Mouse (Mus musculus) forebrain, embryonic 15.5 days (tissue): ENCODE data around the gene Slc32a1. TPM values are rescaled to one million over a fixed set of nuclear protein-coding genes. Genes with fewer than 3 reads are reported as not detected.

Experiments
- ATAC-seq: fragments of 200-750 bp; cut with Nextera tagmentation; replicated peaks from 2 replicates; pipeline ENCODE4 v1.8.0; 2017; ENCODE audit warnings: mild to moderate bottlenecking, moderate TSS enrichment, moderate library complexity
- H3K27ac ChIP-seq: fragments of 300-500 bp; sonication (generic); replicated peaks from 2 replicates; pipeline ENCODE4 v1.5.1; 2015; ENCODE audit warnings: mild to moderate bottlenecking, inconsistent platforms
- H3K27me3 ChIP-seq: fragments of 300-500 bp; sonication (generic); 2 replicates; pipeline ENCODE4 v1.6.1; 2015; ENCODE audit warnings: inconsistent platforms
- H3K36me3 ChIP-seq: fragments of 300-500 bp; sonication (generic); 2 replicates; pipeline ENCODE4 v1.6.1; 2015; ENCODE audit warnings: mild to moderate bottlenecking, inconsistent platforms
- H3K4me1 ChIP-seq: fragments of 300-500 bp; sonication (generic); 2 replicates; pipeline ENCODE4 v1.6.1; 2015; ENCODE audit warnings: inconsistent platforms
- H3K4me2 ChIP-seq: fragments of 300-500 bp; sonication (generic); replicated peaks from 2 replicates; pipeline ENCODE4 v1.6.1; 2015; ENCODE audit warnings: mild to moderate bottlenecking, inconsistent platforms
- H3K4me3 ChIP-seq: fragments of 300-500 bp; sonication (generic); 2 replicates; pipeline ENCODE4 v1.5.1; 2015; ENCODE audit warnings: mild to moderate bottlenecking, inconsistent platforms
- H3K9ac ChIP-seq: fragments of 300-500 bp; sonication (generic); replicated peaks from 2 replicates; pipeline ENCODE4 v1.6.1; 2015; ENCODE audit warnings: mild to moderate bottlenecking, inconsistent platforms
- H3K9me3 ChIP-seq: fragments of 300-500 bp; sonication (generic); 2 replicates; pipeline ENCODE4 v1.6.1; 2016; ENCODE audit warnings: inconsistent platforms
- WGBS: fragments of 180-500 bp; shearing (Covaris S2); methylation state at CpG from one replicate; pipeline ENCODE4 v1.1.7; 2015; ENCODE audit warnings: mixed read lengths; 5-methylcytosine and 5-hydroxymethylcytosine counted together
- microRNA counts: library from miRNA; unstranded; fragments of <30 nt; microRNA quantifications from one replicate; lab custom pipeline; 2016
- microRNA-seq: library from miRNA; unstranded; fragments of <30 nt; microRNA quantifications from one replicate; pipeline ENCODE4, GENCODE M21; 2016
- polyA plus RNA-seq: library from polyadenylated mRNA; unstranded; fragments of >200 nt; fragmentation: Nextera tagmentation; extraction: Ambion mirVana; gene quantifications from 2 replicates; pipeline ENCODE4 v1.2.1, GENCODE M21; 2015

Slc32a1 gene
- polyA plus RNA-seq, 1 experiment from 2014 or later = 7.1 TPM

DNA sequence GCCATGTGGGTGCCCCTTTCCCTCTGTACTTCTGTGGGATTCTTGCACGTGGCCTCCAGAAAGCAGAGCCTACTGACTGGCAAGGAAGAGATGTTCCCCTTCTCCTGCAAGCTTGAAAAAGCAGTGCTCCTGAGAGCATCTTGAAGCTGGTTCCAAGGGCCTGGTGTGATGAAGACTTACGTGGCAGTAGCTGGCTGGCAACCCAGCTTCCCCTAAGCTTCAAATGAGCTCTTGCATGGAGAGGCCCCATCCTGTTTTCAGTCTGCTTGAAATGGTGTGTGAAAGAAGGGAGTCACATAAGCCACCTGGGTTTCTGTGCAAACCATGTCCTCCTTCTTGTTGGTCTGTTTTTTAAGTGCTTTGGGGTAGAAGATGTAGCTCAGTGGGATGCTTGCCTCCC, 32.0 kb downstream of the Slc32a1 start:
- Histone ChIP-seq H3K4me1 (no peaks in the 10 kb centered on the region), H3K9ac (no peak overlapping the region), H3K27me3 (no peaks in the 10 kb centered on the region), H3K27ac (no peak overlapping the region), H3K4me2 (no peak overlapping the region), H3K4me3 (no peak overlapping the region), H3K36me3 (peaks cover 27% of the 10 kb centered on the region), H3K9me3 (no peaks in the 10 kb centered on the region)
- no peak for ATAC-seq
- 89% methylated on average over 2 of the region's 2 CpGs for WGBS

DNA sequence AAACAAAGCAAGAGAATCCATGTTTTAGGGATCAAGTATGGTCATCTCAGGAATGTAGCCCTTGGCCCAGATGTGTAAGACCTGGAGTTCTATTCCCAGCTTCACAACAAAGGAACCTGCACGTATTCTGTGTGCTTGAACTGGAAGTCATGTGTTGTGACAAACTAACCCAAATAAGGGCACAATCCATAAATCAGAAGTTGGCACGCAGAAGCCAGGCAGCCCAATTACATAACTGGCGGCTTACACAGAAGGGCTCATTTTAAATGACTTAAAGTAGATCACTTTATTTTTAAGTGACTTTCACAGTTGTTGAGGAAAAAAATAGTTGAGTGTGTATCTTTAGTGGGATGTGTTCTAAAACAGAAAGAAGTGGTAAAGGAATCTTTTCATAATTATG, 33.2 kb downstream of the Slc32a1 start:
- H3K36me3 ChIP-seq = peaks cover 18% of the 10 kb centered on the region
- no peak overlapping the region for H3K4me2 ChIP-seq
- H3K4me1 ChIP-seq = no peaks in the 10 kb centered on the region
- ATAC-seq = no peak
- 85% methylated on average over 3 of the region's 3 CpGs for WGBS
- H3K27me3 ChIP-seq = no peaks in the 10 kb centered on the region
- H3K9me3 ChIP-seq = no peaks in the 10 kb centered on the region
- H3K9ac ChIP-seq = no peak overlapping the region
- H3K4me3 ChIP-seq = no peak overlapping the region
- no peak overlapping the region for H3K27ac ChIP-seq

DNA sequence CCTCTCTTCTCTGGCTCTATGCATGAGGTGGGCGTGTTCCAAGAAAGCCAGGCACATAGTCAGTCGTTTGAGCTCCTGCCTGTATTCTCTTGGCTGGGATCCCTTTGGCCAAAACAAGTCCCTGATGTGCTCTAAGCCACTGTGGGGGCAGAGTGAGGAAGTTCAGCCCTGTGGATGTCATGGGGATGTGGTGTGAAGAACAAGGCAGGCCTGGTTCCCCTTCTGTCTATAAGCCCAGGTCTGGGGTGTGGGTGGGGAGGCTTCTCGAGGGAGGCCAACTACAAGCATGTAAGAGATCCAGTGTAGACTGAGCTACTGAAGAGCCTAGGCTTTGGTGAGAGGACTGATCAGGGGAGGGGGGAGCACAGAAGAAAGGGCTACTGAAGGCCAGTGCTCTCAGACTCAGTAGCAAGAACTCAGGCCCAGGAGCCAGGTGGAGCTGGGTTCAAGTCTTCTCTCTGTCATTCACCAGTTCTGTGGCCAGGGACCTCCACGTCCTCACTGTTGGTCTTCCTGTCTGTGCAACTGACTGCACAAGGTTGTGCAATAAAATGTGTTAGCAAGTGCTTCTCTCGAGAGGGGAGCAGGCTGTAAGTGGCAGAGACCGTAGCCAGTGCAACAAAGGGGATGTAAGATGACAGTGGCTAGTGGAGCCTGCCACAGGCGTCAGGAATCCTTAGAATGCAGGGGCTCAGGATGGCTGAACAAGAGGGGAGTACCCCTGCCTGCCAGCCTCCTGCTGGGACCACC, 40.8 kb downstream of the Slc32a1 start:
- no peak overlapping the region for H3K4me3 ChIP-seq
- H3K27ac ChIP-seq = no peak overlapping the region
- H3K9ac ChIP-seq = no peak overlapping the region
- 52% methylated on average over 7 of the region's 7 CpGs for WGBS
- no peak overlapping the region for H3K4me2 ChIP-seq
- ATAC-seq = no peak
- no peaks in the 10 kb centered on the region for H3K36me3 ChIP-seq
- H3K9me3 ChIP-seq = no peaks in the 10 kb centered on the region
- H3K4me1 ChIP-seq = no peaks in the 10 kb centered on the region
- H3K27me3 ChIP-seq = no peaks in the 10 kb centered on the region

DNA sequence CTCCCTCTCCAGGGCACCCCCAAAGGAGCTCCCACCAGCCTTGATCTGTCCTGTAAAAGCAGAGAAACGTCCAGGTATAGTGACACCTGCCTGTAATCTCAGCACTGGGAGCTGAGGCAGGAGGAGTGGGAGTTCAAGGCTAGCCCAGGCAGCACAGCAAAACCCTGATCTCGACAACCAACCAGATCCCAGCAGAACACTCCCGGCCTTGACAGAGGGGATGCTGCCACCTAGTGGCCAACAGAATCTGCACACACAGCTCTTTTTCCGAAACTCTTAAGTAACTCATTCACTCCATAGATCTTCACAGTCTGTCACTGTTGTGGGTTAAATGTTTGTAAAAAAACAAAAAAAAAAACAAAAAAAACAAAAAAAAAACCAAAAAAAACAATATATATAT, 42.4 kb downstream of the Slc32a1 start:
- Histone ChIP-seq H3K9ac (no peak overlapping the region), H3K27ac (no peak overlapping the region), H3K9me3 (no peaks in the 10 kb centered on the region), H3K27me3 (no peaks in the 10 kb centered on the region), H3K4me3 (no peak overlapping the region), H3K36me3 (no peaks in the 10 kb centered on the region), H3K4me2 (no peak overlapping the region), H3K4me1 (no peaks in the 10 kb centered on the region)
- WGBS = 13% methylated on average over 4 of the region's 4 CpGs
- ATAC-seq = peak; percentile 60

DNA sequence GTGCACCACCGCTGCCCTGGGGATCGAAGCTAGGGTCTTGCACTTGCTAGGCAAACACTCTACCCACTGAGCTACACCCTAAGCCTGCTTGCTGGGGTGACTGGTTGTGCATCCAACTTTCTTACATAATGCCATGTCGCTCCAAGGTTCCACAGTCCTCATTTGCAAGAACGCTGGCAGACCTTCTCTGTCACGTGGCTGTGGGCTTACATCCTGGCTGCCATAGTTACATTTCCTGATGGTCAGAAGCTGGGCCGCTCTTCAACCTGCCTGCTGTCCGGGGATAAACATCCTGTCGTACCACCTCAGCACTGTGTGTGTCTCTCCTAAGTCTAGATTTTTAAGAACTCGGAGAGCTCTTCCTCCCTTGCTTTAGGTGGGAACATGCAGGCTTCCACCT, 44.1 kb downstream of the Slc32a1 start:
- 86% methylated on average over 9 of the region's 9 CpGs for WGBS
- H3K4me2 ChIP-seq = no peak overlapping the region
- no peaks in the 10 kb centered on the region for H3K9me3 ChIP-seq
- no peak overlapping the region for H3K27ac ChIP-seq
- H3K4me3 ChIP-seq = no peak overlapping the region
- H3K36me3 ChIP-seq = no peaks in the 10 kb centered on the region
- H3K9ac ChIP-seq = no peak overlapping the region
- no peaks in the 10 kb centered on the region for H3K27me3 ChIP-seq
- no peak for ATAC-seq
- no peaks in the 10 kb centered on the region for H3K4me1 ChIP-seq

DNA sequence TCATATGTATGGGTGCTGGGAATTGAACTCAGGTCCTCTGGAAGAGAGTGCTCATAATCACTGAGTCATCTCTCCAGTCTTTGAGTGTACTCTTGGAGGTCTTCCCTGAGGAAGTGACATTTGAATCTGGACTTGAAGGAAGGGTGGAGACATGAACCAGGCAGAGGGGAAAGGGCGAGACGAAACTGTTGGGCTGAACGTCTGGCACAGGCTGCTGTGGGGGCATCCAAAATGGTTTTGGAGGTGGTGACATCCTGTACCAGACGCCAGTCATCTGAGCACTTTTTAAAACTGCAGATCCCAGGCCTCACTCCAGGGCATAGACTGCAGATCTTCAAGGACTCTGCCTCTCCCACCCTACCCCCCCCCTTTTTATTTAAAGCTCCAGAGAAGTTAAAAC, 45.2 kb downstream of the Slc32a1 start:
- Histone ChIP-seq H3K27ac (no peak overlapping the region), H3K4me3 (no peak overlapping the region), H3K4me1 (no peaks in the 10 kb centered on the region), H3K9me3 (no peaks in the 10 kb centered on the region), H3K27me3 (no peaks in the 10 kb centered on the region), H3K4me2 (no peak overlapping the region), H3K36me3 (no peaks in the 10 kb centered on the region), H3K9ac (no peak overlapping the region)
- WGBS = 87% methylated on average over 4 of the region's 4 CpGs
- ATAC-seq = no peak

DNA sequence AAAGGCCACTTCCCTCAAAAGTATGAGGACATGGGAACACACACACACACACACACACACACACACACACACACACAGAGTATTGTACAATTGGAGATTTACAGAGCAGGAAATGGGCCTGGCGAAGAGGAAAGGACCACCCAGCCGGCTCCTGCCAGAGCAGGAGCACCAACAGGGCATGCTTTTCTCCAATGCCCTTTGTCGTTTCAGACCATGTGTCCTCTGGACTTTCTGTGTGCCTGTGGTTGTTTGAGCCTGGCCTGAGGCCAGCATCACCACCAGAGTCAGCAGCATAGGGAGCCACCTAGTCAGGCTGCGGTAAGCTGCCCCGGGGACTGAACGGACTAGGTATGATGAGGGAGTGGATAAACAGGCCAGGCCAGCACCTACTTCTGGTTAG, 48.3 kb downstream of the Slc32a1 start:
- H3K4me2 ChIP-seq = no peak overlapping the region
- ATAC-seq = no peak
- H3K4me3 ChIP-seq = no peak overlapping the region
- 64% methylated on average over 6 of the region's 6 CpGs for WGBS
- no peaks in the 10 kb centered on the region for H3K36me3 ChIP-seq
- 0 out of 2 replicates have a peak overlapping the region, but pooled peaks have one; percentile 23 for H3K27ac ChIP-seq
- H3K27me3 ChIP-seq = no peaks in the 10 kb centered on the region
- no peaks in the 10 kb centered on the region for H3K4me1 ChIP-seq
- H3K9me3 ChIP-seq = no peaks in the 10 kb centered on the region
- no peak overlapping the region for H3K9ac ChIP-seq

DNA sequence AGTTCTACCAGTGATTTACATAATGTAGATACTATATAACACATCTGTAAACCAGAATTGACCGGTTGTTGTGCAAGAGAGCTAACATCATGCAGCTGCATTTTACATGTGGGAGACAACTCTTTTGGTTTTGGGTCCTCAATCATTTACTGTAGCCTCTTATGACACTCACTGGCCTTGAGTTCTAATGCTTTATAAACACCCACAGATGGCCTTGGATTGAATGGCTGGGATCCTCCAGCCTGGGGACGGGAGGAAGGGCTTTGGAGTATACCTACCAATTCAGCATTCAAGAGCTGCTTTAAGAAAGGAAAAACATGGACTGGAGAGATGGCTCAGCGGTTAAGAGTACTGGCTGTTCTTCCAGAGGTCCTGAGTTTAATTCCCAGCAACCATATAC, 48.8 kb downstream of the Slc32a1 start:
- 79% methylated on average over 3 of the region's 3 CpGs for WGBS
- no peak overlapping the region for H3K9ac ChIP-seq
- H3K9me3 ChIP-seq = no peaks in the 10 kb centered on the region
- no peaks in the 10 kb centered on the region for H3K4me1 ChIP-seq
- no peak overlapping the region for H3K27ac ChIP-seq
- no peaks in the 10 kb centered on the region for H3K36me3 ChIP-seq
- no peak overlapping the region for H3K4me2 ChIP-seq
- H3K27me3 ChIP-seq = no peaks in the 10 kb centered on the region
- no peak overlapping the region for H3K4me3 ChIP-seq
- ATAC-seq = no peak

DNA sequence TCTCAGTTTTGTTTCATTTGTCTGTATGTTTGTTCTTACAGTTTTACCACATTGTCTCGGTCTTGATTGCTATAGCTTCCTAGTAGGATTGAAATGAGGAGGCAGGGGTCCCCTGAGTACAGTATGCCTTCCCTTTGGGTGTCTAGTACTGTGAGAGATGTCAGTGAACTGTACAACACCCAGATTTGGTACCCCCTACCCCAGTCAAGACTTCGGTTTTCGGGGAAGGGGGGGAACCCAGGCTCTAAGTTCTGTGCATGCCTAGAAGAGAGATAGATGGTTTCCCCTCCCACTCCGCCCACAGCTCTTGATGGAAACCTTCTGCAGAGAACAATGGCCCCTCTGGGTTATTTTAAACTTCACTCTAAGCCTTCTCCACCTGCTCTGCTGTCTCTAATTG, 54.5 kb downstream of the Slc32a1 start, which contains the start of gene Ppp1r16b:
TSS of gene Ppp1r16b (plus strand) at position 301 of the 400 bp plus-strand sequence.
- Histone ChIP-seq H3K27me3 (0 out of 2 replicates have a peak, but pooled peaks cover 9% of the 10 kb centered on the region), H3K27ac (no peak within 1 kb of the TSS), H3K4me2 (no peak within 1 kb of the TSS), H3K9me3 (no peaks in the 10 kb centered on the region), H3K36me3 (no peaks in the 10 kb centered on the region), H3K4me3 (no peak within 1 kb of the TSS), H3K9ac (no peak within 1 kb of the TSS), H3K4me1 (peaks cover 11% of the 10 kb centered on the region)
- 78% methylated on average over 4 of the region's 4 CpGs for WGBS
- ATAC-seq = no peak

MicroRNAs within 50 kb of the gene (microRNA counts, 519-probe panel; counts per million panel counts)
- 1,324 counts per million, percentile 7 among the panel's probes with 10 or more counts for microRNA mmu-miR-3474 (lab: Ali Mortazavi, UCI)

Small RNA genes within 50 kb of the gene (microRNA-seq; reads per million reads assigned to microRNA genes)
- 2.9 reads per million, percentile 6 among the genes with 10 or more reads in this experiment for gene Mir3474

Other genes starting within 250 kb of the Slc32a1 start
- gene Snhg11, start 235.1 kb upstream of the Slc32a1 start, polyA plus RNA-seq = 108 and 109 TPM in 2 replicates
- 23.8 and 27.7 TPM in 2 replicates for gene Ralgapb, start 200.9 kb upstream of the Slc32a1 start, polyA plus RNA-seq
- not detected in 2 replicates for gene Adig, start 108.2 kb upstream of the Slc32a1 start, polyA plus RNA-seq
- gene Arhgap40, start 98.0 kb upstream of the Slc32a1 start, polyA plus RNA-seq = 0.37 and 0.42 TPM in 2 replicates
- 13.4 and 14.7 TPM in 2 replicates for gene Actr5, start 14.1 kb downstream of the Slc32a1 start, polyA plus RNA-seq
- gene Ppp1r16b, start 54.6 kb downstream of the Slc32a1 start, polyA plus RNA-seq = 22.1 and 24.4 TPM in 2 replicates
- 22.0 and 22.8 TPM in 2 replicates for gene Fam83d, start 157.3 kb downstream of the Slc32a1 start, polyA plus RNA-seq
- 17.1 and 17.3 TPM in 2 replicates for gene Dhx35, start 184.0 kb downstream of the Slc32a1 start, polyA plus RNA-seq